Comparison of ENCODE assay signal across 9 mouse cellular contexts in the genomic region with DNA sequence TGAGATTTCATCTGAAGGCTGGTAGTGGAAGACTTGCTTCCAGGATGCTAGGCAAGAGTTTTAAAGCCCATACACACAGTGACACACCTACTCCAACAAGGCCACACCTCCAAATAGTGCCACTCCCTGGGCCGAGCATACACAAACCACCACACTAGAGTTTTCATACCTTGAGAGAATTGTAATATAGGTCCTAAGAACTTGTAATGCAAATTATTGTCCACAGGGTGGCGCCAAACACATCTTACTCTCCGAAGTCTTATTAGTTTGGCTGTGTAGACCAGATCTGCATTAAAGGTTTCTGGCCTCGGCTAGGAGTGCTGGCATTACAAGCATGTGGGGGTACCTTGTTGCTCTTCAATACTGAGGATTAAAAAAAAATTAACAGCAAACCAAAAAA. TPM values are rescaled to one million over a fixed set of nuclear protein-coding genes. Genes with fewer than 3 reads are reported as not detected.
DNase-seq lines count a peak whose midpoint lies in the region; ATAC-seq and TF ChIP-seq lines count a peak whose summit lies in the region.
"Had no signal": no experiment of that assay in that cellular context is flagged by ENCODE, and none has a peak within 500 bp of the region (broad histone marks: within the 10 kb centered on the region; RNA-seq: fewer than 3 reads in every experiment).

No protein-coding gene starts in this region.

- DNase-seq in NIH3T3 (ENCODE audit: low read depth): peak; percentile 94
- peak; percentile 73 to 74 for DNase-seq in cerebellum, postnatal 10 days
- DNase-seq in gastrocnemius, postnatal 10 days: peak; percentile 48
- peak; percentile 80 for DNase-seq in kidney, adult 9 months
- DNase-seq in limb, embryonic 14.5 days (ENCODE audit: low spot score): peak; percentile 83
- peak; percentile 84 for DNase-seq in naive thymus-derived CD4-positive, alpha-beta T cell, adult 2 months (ENCODE audit: low read depth)
- DNase-seq in stomach, postnatal 0 days (ENCODE audit: low spot score): peak; percentile 67

- TF ChIP-seq EP300 in stomach, postnatal 0 days (optimal IDR thresholded peaks at IDR 0.05): no peak

- no peaks in the 10 kb centered on the region for H3K79me3 ChIP-seq in C2C12 (ENCODE audit: low read depth)

- H3K27ac ChIP-seq in limb, embryonic 14.5 days (replicated peaks; ENCODE audit: low read depth, low read length): no peak overlapping the region
- no peak overlapping the region for H3K27ac ChIP-seq in stomach, postnatal 0 days (replicated peaks)

- no peak for TF ChIP-seq POLR2A in limb, embryonic 14.5 days (IDR thresholded peaks at IDR 0.05; ENCODE audit: borderline replicate concordance, extremely low read depth, insufficient read depth, insufficient read length)

- no peak overlapping the region for H3ac ChIP-seq in C2C12 (ENCODE audit: control insufficient read depth, insufficient read length, low read depth)

- WGBS in limb, embryonic 14.5 days: 8% methylated on average over 4 of the region's 4 CpGs
- 9% methylated on average over 4 of the region's 4 CpGs for WGBS in stomach, postnatal 0 days

- peaks cover 16% of the 10 kb centered on the region for H3K36me3 ChIP-seq in C2C12 (ENCODE audit: control insufficient read depth, insufficient read depth)
- peaks cover 25% of the 10 kb centered on the region for H3K36me3 ChIP-seq in limb, embryonic 14.5 days (ENCODE audit: control insufficient read depth, insufficient read depth, low read length)
- H3K36me3 ChIP-seq in stomach, postnatal 0 days (ENCODE audit: control insufficient read depth, insufficient read depth, low read length): no peaks in the 10 kb centered on the region; the same call in 1 of the 2 replicates

- no peak; the same call in 1 of the 2 replicates for ATAC-seq in limb, embryonic 14.5 days (ENCODE audit: low FRiP score, low read depth)
- peak; percentile 84 for ATAC-seq in stomach, postnatal 0 days (ENCODE audit: low FRiP score, low TSS enrichment)

- no peaks in the 10 kb centered on the region for H3K9me3 ChIP-seq in limb, embryonic 14.5 days (ENCODE audit: control insufficient read depth, low read length)
- no peaks in the 10 kb centered on the region for H3K9me3 ChIP-seq in stomach, postnatal 0 days (ENCODE audit: control insufficient read depth, low read length)

- peak; percentile 11 for TF ChIP-seq CTCF in C2C12 (IDR thresholded peaks at IDR 0.05; ENCODE audit: control insufficient read depth, insufficient read depth, insufficient read length)
- peak; percentile 85 for TF ChIP-seq CTCF in stomach, postnatal 0 days (IDR thresholded peaks at IDR 0.05; ENCODE audit: low read depth)

- H3K4me1 ChIP-seq in limb, embryonic 14.5 days (ENCODE audit: control insufficient read depth, insufficient read depth, low read length): no peaks in the 10 kb centered on the region
- H3K4me1 ChIP-seq in stomach, postnatal 0 days (replicated peaks; ENCODE audit: control insufficient read depth, insufficient read depth): no peaks in the 10 kb centered on the region

- H3K4me3 ChIP-seq in C2C12 (ENCODE audit: insufficient read depth, poor library complexity, severe bottlenecking): no peak overlapping the region
- H3K4me3 ChIP-seq in limb, embryonic 14.5 days (replicated peaks; ENCODE audit: low read length): no peak overlapping the region
- no peak overlapping the region for H3K4me3 ChIP-seq in stomach, postnatal 0 days (ENCODE audit: low read depth, low read length)

- no peaks in the 10 kb centered on the region for H3K79me2 ChIP-seq in C2C12 (ENCODE audit: control insufficient read depth, insufficient read depth)

- no peaks in the 10 kb centered on the region for H3K27me3 ChIP-seq in C2C12 (ENCODE audit: control insufficient read depth, insufficient read depth, insufficient read length)
- H3K27me3 ChIP-seq in limb, embryonic 14.5 days (ENCODE audit: control insufficient read depth, insufficient read depth, low read length): no peaks in the 10 kb centered on the region
- H3K27me3 ChIP-seq in stomach, postnatal 0 days (ENCODE audit: control insufficient read depth, insufficient read depth, low read length): no peaks in the 10 kb centered on the region

- H3K4me2 ChIP-seq in limb, embryonic 14.5 days (replicated peaks; ENCODE audit: low read depth, low read length, severe bottlenecking): no peak overlapping the region
- no peak overlapping the region for H3K4me2 ChIP-seq in stomach, postnatal 0 days (replicated peaks; ENCODE audit: low read depth)

- H3K9ac ChIP-seq in limb, embryonic 14.5 days (ENCODE audit: low read depth, low read length, severe bottlenecking): no peak overlapping the region
- no peak overlapping the region for H3K9ac ChIP-seq in stomach, postnatal 0 days (ENCODE audit: low read length)

TF ChIP-seq in C2C12, 6 proteins besides CTCF, POLR2A, EP300 and RAD21:
- no peak for TF ChIP-seq MAX (IDR thresholded peaks at IDR 0.05)
- TF ChIP-seq MYOD1 (IDR thresholded peaks at IDR 0.05; ENCODE audit: control insufficient read depth, insufficient read length, low read depth): no peak
- TF ChIP-seq MYOG (IDR thresholded peaks at IDR 0.05; ENCODE audit: control insufficient read depth, extremely low read depth, insufficient read length): no peak
- no peak for TF ChIP-seq USF1 (IDR thresholded peaks at IDR 0.05; ENCODE audit: low read depth)
- no peak for TF ChIP-seq FOSL1 (IDR thresholded peaks at IDR 0.05; ENCODE audit: insufficient read depth, low read length, poor library complexity, severe bottlenecking)
- TF ChIP-seq CEBPB (IDR thresholded peaks at IDR 0.05; ENCODE audit: low read depth): no peak

RNA-seq across cellular contexts. Expression of gene Tead4, which starts 17.7 kb away (rescaled TPM):
- 9.1 TPM for polyA plus RNA-seq in C2C12 (2012; fragmentation: generic; extraction: Trizol)
- total RNA-seq in gastrocnemius, postnatal 10 days (2021): 10 to 100 TPM; 13.2 to 14.5 TPM
- polyA plus RNA-seq in limb, embryonic 14.5 days (2012; rRNA removed): 4.6 and 5.3 TPM in 2 replicates
- polyA plus RNA-seq in limb, embryonic 14.5 days (2014; fragmentation: Nextera tagmentation; extraction: Ambion mirVana): 3.7 and 5.8 TPM in 2 replicates
- 1.5 and 2.2 TPM in 2 replicates for polyA plus RNA-seq in stomach, postnatal 0 days (2015; fragmentation: Nextera tagmentation; extraction: Ambion mirVana)

RNA-seq across cellular contexts. Expression of gene Tulp3, which starts 37.3 kb away (rescaled TPM):
- polyA plus RNA-seq in C2C12 (2012; fragmentation: generic; extraction: Trizol): 19.0 TPM
- total RNA-seq in gastrocnemius, postnatal 10 days (2021): 10 to 100 TPM in 1 of 2 experiments, 1 to 10 TPM in 1; 10.0 to 13.0 TPM
- polyA plus RNA-seq in limb, embryonic 14.5 days (2012; rRNA removed): 49.0 and 56.1 TPM in 2 replicates
- 20.3 and 24.8 TPM in 2 replicates for polyA plus RNA-seq in limb, embryonic 14.5 days (2014; fragmentation: Nextera tagmentation; extraction: Ambion mirVana)
- polyA plus RNA-seq in stomach, postnatal 0 days (2015; fragmentation: Nextera tagmentation; extraction: Ambion mirVana): 5.0 and 5.3 TPM in 2 replicates

RNA-seq across cellular contexts. Expression of gene Rhno1, which starts 44.4 kb away (rescaled TPM):
- 39.9 TPM for polyA plus RNA-seq in C2C12 (2012; fragmentation: generic; extraction: Trizol)
- 10 to 100 TPM; 12.8 to 16.2 TPM for total RNA-seq in gastrocnemius, postnatal 10 days (2021)
- polyA plus RNA-seq in limb, embryonic 14.5 days (2012; rRNA removed): 58.8 and 61.3 TPM in 2 replicates
- 127 and 138 TPM in 2 replicates for polyA plus RNA-seq in limb, embryonic 14.5 days (2014; fragmentation: Nextera tagmentation; extraction: Ambion mirVana)
- 39.1 and 41.0 TPM in 2 replicates for polyA plus RNA-seq in stomach, postnatal 0 days (2015; fragmentation: Nextera tagmentation; extraction: Ambion mirVana)

RNA-seq across cellular contexts. Expression of gene Foxm1, which starts 44.5 kb away (rescaled TPM):
- polyA plus RNA-seq in C2C12 (2012; fragmentation: generic; extraction: Trizol): 60.4 TPM
- total RNA-seq in gastrocnemius, postnatal 10 days (2021): 10 to 100 TPM in 1 of 2 experiments, 1 to 10 TPM in 1; 8.6 to 10.4 TPM
- polyA plus RNA-seq in limb, embryonic 14.5 days (2012; rRNA removed): 81.2 and 93.9 TPM in 2 replicates
- polyA plus RNA-seq in limb, embryonic 14.5 days (2014; fragmentation: Nextera tagmentation; extraction: Ambion mirVana): 30.9 and 33.1 TPM in 2 replicates
- 5.4 and 5.7 TPM in 2 replicates for polyA plus RNA-seq in stomach, postnatal 0 days (2015; fragmentation: Nextera tagmentation; extraction: Ambion mirVana)

RNA-seq across cellular contexts. Expression of gene Tex52, which starts 56.9 kb away (rescaled TPM):
- polyA plus RNA-seq in C2C12 (2012; fragmentation: generic; extraction: Trizol): 0.21 TPM
- under 1 TPM in 1 of 2 experiments, not detected in 1; 0.36 TPM for total RNA-seq in gastrocnemius, postnatal 10 days (2021)
- polyA plus RNA-seq in limb, embryonic 14.5 days (2012; rRNA removed): 0.77 and 1.1 TPM in 2 replicates
- 0.26 and 0.37 TPM in 2 replicates for polyA plus RNA-seq in limb, embryonic 14.5 days (2014; fragmentation: Nextera tagmentation; extraction: Ambion mirVana)
- polyA plus RNA-seq in stomach, postnatal 0 days (2015; fragmentation: Nextera tagmentation; extraction: Ambion mirVana): 0.10 and 0.18 TPM in 2 replicates
- total RNA-seq: gastrocnemius, postnatal 36 days had no signal
